In genomic region chr15:7295199-7295598, GRCm38 (mm10) we compare ENCODE assay signal across 27 mouse cellular contexts.
"Had no signal": no experiment of that assay in that cellular context is flagged by ENCODE, and none has a peak within 500 bp of the region (broad histone marks: within the 10 kb centered on the region; RNA-seq: fewer than 3 reads in every experiment).

No protein-coding gene starts in this region.

- H3K4me1 ChIP-seq: embryonic facial prominence, embryonic 10.5 days; embryonic facial prominence, embryonic 12.5 days; embryonic facial prominence, embryonic 13.5 days; embryonic facial prominence, embryonic 15.5 days; forebrain, embryonic 12.5 days; forebrain, embryonic 13.5 days; forebrain, embryonic 15.5 days had no signal

- H3K27ac ChIP-seq: embryonic facial prominence, embryonic 10.5 days; embryonic facial prominence, embryonic 12.5 days; embryonic facial prominence, embryonic 13.5 days; embryonic facial prominence, embryonic 15.5 days; forebrain, embryonic 10.5 days; forebrain, embryonic 12.5 days; forebrain, embryonic 13.5 days; forebrain, embryonic 15.5 days; gastrocnemius, adult 2 months had no signal

- H3K9ac ChIP-seq: embryonic facial prominence, embryonic 12.5 days; embryonic facial prominence, embryonic 13.5 days; embryonic facial prominence, embryonic 15.5 days; forebrain, embryonic 12.5 days; forebrain, embryonic 13.5 days; forebrain, embryonic 15.5 days; forebrain, postnatal 0 days had no signal

- H3K4me3 ChIP-seq: embryonic facial prominence, embryonic 10.5 days; embryonic facial prominence, embryonic 12.5 days; embryonic facial prominence, embryonic 13.5 days; embryonic facial prominence, embryonic 15.5 days; erythroblast, embryonic 14.5 days; forebrain, embryonic 10.5 days; forebrain, embryonic 12.5 days; forebrain, embryonic 13.5 days; forebrain, embryonic 15.5 days; gastrocnemius, adult 2 months had no signal

- H3K4me2 ChIP-seq: embryonic facial prominence, embryonic 12.5 days; embryonic facial prominence, embryonic 13.5 days; embryonic facial prominence, embryonic 15.5 days; forebrain, embryonic 12.5 days; forebrain, embryonic 13.5 days; forebrain, embryonic 15.5 days had no signal

- H3K36me3 ChIP-seq: embryonic facial prominence, embryonic 10.5 days; embryonic facial prominence, embryonic 12.5 days; embryonic facial prominence, embryonic 13.5 days; embryonic facial prominence, embryonic 15.5 days; forebrain, embryonic 10.5 days; forebrain, embryonic 12.5 days; forebrain, embryonic 15.5 days had no signal

- H3K27me3 ChIP-seq: embryonic facial prominence, embryonic 12.5 days; embryonic facial prominence, embryonic 13.5 days; embryonic facial prominence, embryonic 15.5 days; forebrain, embryonic 12.5 days; forebrain, embryonic 13.5 days; forebrain, embryonic 15.5 days had no signal

- DNase-seq: cerebellum, adult 2 months; cerebellum, adult 8-10 months; cerebellum, adult 9-10 months; cerebellum, adult 9-11 months; cerebellum, postnatal 10 days; cerebellum, postnatal 14 days; cerebellum, postnatal 25 days; cerebellum, postnatal 36 days; embryo, embryonic 11 days; forebrain, postnatal 0 days; gastrocnemius, adult 2 months; gastrocnemius, postnatal 10 days; gastrocnemius, postnatal 14 days; gastrocnemius, postnatal 25 days; gastrocnemius, postnatal 36 days; heart, adult 18-20 months had no signal

- H3K9me3 ChIP-seq: embryonic facial prominence, embryonic 12.5 days; embryonic facial prominence, embryonic 13.5 days; embryonic facial prominence, embryonic 15.5 days; forebrain, embryonic 10.5 days; forebrain, embryonic 12.5 days; forebrain, embryonic 13.5 days; forebrain, embryonic 15.5 days had no signal

- ATAC-seq: forebrain, embryonic 13.5 days; forebrain, embryonic 14.5 days; forebrain, embryonic 15.5 days; forebrain, embryonic 16.5 days; forebrain, postnatal 0 days had no signal
